Mouse (Mus musculus): ENCODE data around the gene Cept1.

GRCm38 (mm10) chr3:106482281-106483081, 65.1 kb downstream of the Cept1 start, which contains the start of gene Dennd2d:
- TF ChIP-seq POLR2A (IDR thresholded peaks at IDR 0.05; ENCODE audit: borderline replicate concordance, low read depth, low read length) (no peak), CTCF (IDR thresholded peaks at IDR 0.05; ENCODE audit: low read depth, low read length) (no peak)

All from bone marrow macrophage, adult 2 months (primary cell).